Mouse (Mus musculus): Measurements from ENCODE around the gene Emsy. TPM values are rescaled to one million over a fixed set of nuclear protein-coding genes. Genes with fewer than 3 reads are reported as not detected.

The Emsy gene
- polyA plus RNA-seq, 1 experiment from 2014 or later: 3.7 TPM

- DNase-seq: no peak
- ATAC-seq: no peak
- WGBS (ENCODE audit: insufficient replicate concordance): 55% methylated on average over 3 of the region's 3 CpGs
- H3K9me3 ChIP-seq (ENCODE audit: low read length): no peaks in the 10 kb centered on the region
- H3K27me3 ChIP-seq (ENCODE audit: insufficient read depth, low read length): no peaks in the 10 kb centered on the region
- no peak for TF ChIP-seq CTCF (IDR thresholded peaks at IDR 0.05; ENCODE audit: low read depth)
- no peak for TF ChIP-seq EP300 (IDR thresholded peaks at IDR 0.05; ENCODE audit: low read depth)
- no peak overlapping the region for H3K4me3 ChIP-seq (ENCODE audit: low read depth, low read length)
- no peak overlapping the region for H3K4me2 ChIP-seq (ENCODE audit: low read depth, low read length)
- H3K27ac ChIP-seq (ENCODE audit: low read depth): no peak overlapping the region
- no peaks in the 10 kb centered on the region for H3K36me3 ChIP-seq (replicated peaks; ENCODE audit: insufficient read depth, low read length)
- H3K9ac ChIP-seq (replicated peaks): no peak overlapping the region
- no peaks in the 10 kb centered on the region for H3K4me1 ChIP-seq (ENCODE audit: insufficient read depth)
Measured at GRCm38 (mm10) chr7:98544556-98544955, 112.0 kb downstream of the Emsy start.

GRCm38 (mm10) chr7:98543853-98544370 lies 112.7 kb downstream of the Emsy start:
- H3K27me3 ChIP-seq (ENCODE audit: insufficient read depth, low read length): no peaks in the 10 kb centered on the region
- DNase-seq: no peak
- 66% methylated on average over 11 of the region's 11 CpGs for WGBS (ENCODE audit: insufficient replicate concordance)

DNA sequence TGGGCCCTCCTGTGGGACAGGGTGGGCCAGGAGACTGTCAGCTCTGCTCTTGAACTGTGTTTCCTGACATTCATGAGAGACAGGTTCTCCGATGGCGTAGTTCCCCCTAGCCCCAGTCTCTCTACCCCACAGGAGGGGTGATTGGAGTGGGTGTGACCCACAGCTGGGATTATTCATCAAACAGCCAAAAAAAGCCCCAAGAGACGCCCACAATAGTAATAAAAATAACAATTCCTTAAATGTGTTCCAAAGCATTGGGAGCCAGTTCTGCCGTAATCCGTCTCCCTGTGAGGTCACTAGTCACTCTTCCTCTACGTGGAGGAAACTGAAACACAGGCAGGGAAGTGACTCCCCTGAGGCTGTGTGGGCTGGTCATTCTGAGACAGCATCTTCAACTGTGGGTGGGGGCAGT lies 113.8 kb downstream of the Emsy start:
- no peak overlapping the region for H3K4me2 ChIP-seq (ENCODE audit: low read depth, low read length)
- ATAC-seq (no peak), DNase-seq (no peak)
- no peak overlapping the region for H3K4me3 ChIP-seq (ENCODE audit: low read depth, low read length)
- TF ChIP-seq CTCF (IDR thresholded peaks at IDR 0.05; ENCODE audit: low read depth): no peak
- no peak for TF ChIP-seq EP300 (IDR thresholded peaks at IDR 0.05; ENCODE audit: low read depth)
- no peak overlapping the region for H3K27ac ChIP-seq (ENCODE audit: low read depth)
- 69% methylated on average over 6 of the region's 6 CpGs for WGBS (ENCODE audit: insufficient replicate concordance)
- H3K36me3 ChIP-seq (replicated peaks; ENCODE audit: insufficient read depth, low read length): no peaks in the 10 kb centered on the region
- no peaks in the 10 kb centered on the region for H3K4me1 ChIP-seq (ENCODE audit: insufficient read depth)
- no peak overlapping the region for H3K9ac ChIP-seq (replicated peaks)
- no peaks in the 10 kb centered on the region for H3K27me3 ChIP-seq (ENCODE audit: insufficient read depth, low read length)
- no peaks in the 10 kb centered on the region for H3K9me3 ChIP-seq (ENCODE audit: low read length)

More at GRCm38 (mm10) chr7:98543853-98544370, 112.7 kb downstream of the Emsy start:
- Histone ChIP-seq H3K9me3 (ENCODE audit: low read length) (no peaks in the 10 kb centered on the region), H3K9ac (replicated peaks) (no peak overlapping the region), H3K27ac (ENCODE audit: low read depth) (no peak overlapping the region), H3K4me3 (ENCODE audit: low read depth, low read length) (no peak overlapping the region), H3K36me3 (replicated peaks; ENCODE audit: insufficient read depth, low read length) (no peaks in the 10 kb centered on the region), H3K4me1 (ENCODE audit: insufficient read depth) (no peaks in the 10 kb centered on the region), H3K4me2 (ENCODE audit: low read depth, low read length) (no peak overlapping the region)
- no peak for ATAC-seq
- no peak for TF ChIP-seq CTCF (IDR thresholded peaks at IDR 0.05; ENCODE audit: low read depth)
- no peak for TF ChIP-seq EP300 (IDR thresholded peaks at IDR 0.05; ENCODE audit: low read depth)

DNA sequence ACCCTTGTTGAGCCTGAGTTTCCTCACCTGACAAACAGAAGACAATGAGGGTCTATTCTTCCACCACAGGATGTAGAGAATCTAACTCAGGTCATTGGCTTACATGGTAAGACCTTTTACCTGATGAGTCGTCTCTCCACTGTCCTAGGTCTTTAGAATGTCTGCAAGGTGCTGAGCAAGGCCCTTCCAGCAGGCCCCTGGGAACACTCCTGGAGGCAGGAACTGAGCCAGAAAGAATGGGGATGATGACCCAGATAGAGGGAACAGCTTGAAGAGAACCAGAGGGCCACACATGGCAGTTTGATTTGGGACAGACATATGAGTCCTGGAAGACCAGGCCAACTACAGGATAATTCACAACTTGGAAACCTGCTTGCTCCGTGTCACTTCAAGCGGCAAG lies 114.3 kb downstream of the Emsy start:
- H3K9me3 ChIP-seq (ENCODE audit: low read length): no peaks in the 10 kb centered on the region
- no peak for ATAC-seq
- WGBS (ENCODE audit: insufficient replicate concordance): 78% methylated on average over 3 of the region's 3 CpGs

DNA sequence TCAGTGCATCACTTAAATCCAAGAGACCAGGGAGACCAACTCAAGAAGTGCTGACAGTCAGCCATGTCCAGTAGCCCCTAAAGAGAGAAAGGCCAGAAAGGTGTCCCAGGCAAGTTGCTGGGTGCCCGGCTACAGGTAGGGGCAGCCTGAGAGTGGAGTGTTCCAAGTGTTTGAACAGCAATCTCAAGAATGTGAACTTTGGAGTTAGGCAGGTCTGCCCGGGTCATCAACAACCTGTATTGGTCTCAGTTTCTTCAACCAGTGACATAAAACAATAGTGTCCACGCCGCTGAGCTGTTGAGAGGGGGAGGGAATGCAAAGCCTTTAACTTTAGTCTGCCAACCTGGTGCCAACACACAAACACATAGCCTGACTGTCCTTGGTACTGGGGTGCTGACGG lies 115.0 kb downstream of the Emsy start:
- H3K9me3 ChIP-seq (ENCODE audit: low read length): no peaks in the 10 kb centered on the region
- H3K36me3 ChIP-seq (replicated peaks; ENCODE audit: insufficient read depth, low read length): no peaks in the 10 kb centered on the region
- 67% methylated on average over 5 of the region's 5 CpGs for WGBS (ENCODE audit: insufficient replicate concordance)
- no peak for DNase-seq
- TF ChIP-seq EP300 (IDR thresholded peaks at IDR 0.05; ENCODE audit: low read depth) (no peak), CTCF (IDR thresholded peaks at IDR 0.05; ENCODE audit: low read depth) (no peak)
- no peak overlapping the region for H3K4me3 ChIP-seq (ENCODE audit: low read depth, low read length)
- no peak overlapping the region for H3K4me2 ChIP-seq (ENCODE audit: low read depth, low read length)
- H3K9ac ChIP-seq (replicated peaks): no peak overlapping the region
- no peaks in the 10 kb centered on the region for H3K27me3 ChIP-seq (ENCODE audit: insufficient read depth, low read length)
- peaks cover 2% of the 10 kb centered on the region; the same call in 1 of the 2 replicates for H3K4me1 ChIP-seq (ENCODE audit: insufficient read depth)
- no peak overlapping the region for H3K27ac ChIP-seq (ENCODE audit: low read depth)
- ATAC-seq: no peak

More for the DNA sequence above, 114.3 kb downstream of the Emsy start:
- no peak for DNase-seq
- Histone ChIP-seq H3K9ac (replicated peaks) (no peak overlapping the region), H3K4me2 (ENCODE audit: low read depth, low read length) (no peak overlapping the region), H3K27ac (ENCODE audit: low read depth) (no peak overlapping the region), H3K4me1 (ENCODE audit: insufficient read depth) (no peaks in the 10 kb centered on the region), H3K36me3 (replicated peaks; ENCODE audit: insufficient read depth, low read length) (no peaks in the 10 kb centered on the region), H3K4me3 (ENCODE audit: low read depth, low read length) (no peak overlapping the region), H3K27me3 (ENCODE audit: insufficient read depth, low read length) (no peaks in the 10 kb centered on the region)
- TF ChIP-seq EP300 (IDR thresholded peaks at IDR 0.05; ENCODE audit: low read depth) (no peak), CTCF (IDR thresholded peaks at IDR 0.05; ENCODE audit: low read depth) (no peak)

GRCm38 (mm10) chr7:98540879-98541278 lies 115.7 kb downstream of the Emsy start:
- Histone ChIP-seq H3K4me2 (ENCODE audit: low read depth, low read length) (no peak overlapping the region), H3K27me3 (ENCODE audit: insufficient read depth, low read length) (no peaks in the 10 kb centered on the region), H3K4me3 (ENCODE audit: low read depth, low read length) (no peak overlapping the region), H3K27ac (ENCODE audit: low read depth) (no peak overlapping the region), H3K9me3 (ENCODE audit: low read length) (no peaks in the 10 kb centered on the region), H3K36me3 (replicated peaks; ENCODE audit: insufficient read depth, low read length) (no peaks in the 10 kb centered on the region), H3K9ac (replicated peaks) (no peak overlapping the region), H3K4me1 (ENCODE audit: insufficient read depth) (peaks cover 5% of the 10 kb centered on the region; the same call in 1 of the 2 replicates)
- no peak for TF ChIP-seq CTCF (IDR thresholded peaks at IDR 0.05; ENCODE audit: low read depth)
- no peak for TF ChIP-seq EP300 (IDR thresholded peaks at IDR 0.05; ENCODE audit: low read depth)
- DNase-seq (no peak), ATAC-seq (no peak)
- WGBS (ENCODE audit: insufficient replicate concordance): 84% methylated on average over 2 of the region's 2 CpGs
